Mouse (Mus musculus) liver, postnatal 0 days (tissue): ENCODE results near the gene Olfr811.

Experiments used
- CTCF ChIP-seq: sonication (generic); IDR thresholded peaks from 2 replicates; pipeline ENCODE4 v1.5.1; 2016; ENCODE audit warnings: antibody characterized with exemption, low read depth
- EP300 ChIP-seq: IDR thresholded peaks from 2 replicates; pipeline ENCODE4 v1.6.1; 2016; ENCODE audit warnings: antibody characterized with exemption, low read depth, mild to moderate bottlenecking

GRCm38 (mm10) chr10:129774338-129774737, 29.9 kb downstream of the Olfr811 start, which contains the start of gene Olfr809:
- no peak for TF ChIP-seq EP300
- no peak for TF ChIP-seq CTCF
